Mouse (Mus musculus) erythroblast, embryonic 14.5 days (primary cell): ENCODE data around the gene Gm17657.

Source experiments
- GATA1 ChIP-seq: IDR thresholded peaks from 2 replicates; pipeline ENCODE4 v1.6.1; 2012; ENCODE audit warnings: low read length, inconsistent platforms, mixed read lengths
- TAL1 ChIP-seq: IDR thresholded peaks from 3 replicates; pipeline ENCODE4 v1.6.1; 2012; ENCODE audit warnings: low read length, inconsistent platforms, mixed read lengths

DNA sequence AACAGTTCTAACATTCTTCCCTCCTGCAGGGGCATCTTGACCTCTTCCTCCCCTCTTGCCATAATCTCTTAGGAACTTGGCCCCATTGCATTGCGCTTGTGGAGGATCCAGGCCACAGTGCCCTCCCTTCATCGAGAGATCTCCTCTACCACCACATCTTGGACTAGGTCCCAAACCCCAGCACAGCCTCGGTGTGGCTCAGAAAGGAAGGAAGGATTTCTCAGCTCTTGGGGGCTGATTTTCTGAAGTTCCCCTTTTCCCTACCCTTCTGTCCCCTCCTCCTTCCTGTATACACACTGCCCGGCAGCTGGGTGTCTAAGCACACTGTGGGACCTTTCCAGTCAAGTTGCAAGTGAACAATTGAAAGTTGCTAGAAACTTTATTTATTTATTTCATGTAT lies 51.4 kb downstream of the Gm17657 start:
- no peak for TF ChIP-seq TAL1
- TF ChIP-seq GATA1 = no peak
